Mouse (Mus musculus) testis, adult 2 months (tissue): ENCODE data around the gene Smco2.

Experiments used
- CTCF ChIP-seq: fragments of 200-500 bp; IDR thresholded peaks from 2 replicates; pipeline ENCODE4 v1.5.1; 2012; ENCODE audit warnings: low read depth, mild to moderate bottlenecking, inconsistent platforms, low read length, moderate library complexity; ENCODE audit not compliant: control insufficient read depth, insufficient read depth, insufficient replicate concordance
- POLR2A ChIP-seq: fragments of 200-500 bp; IDR thresholded peaks from 2 replicates; pipeline ENCODE4 v1.6.1; 2012; ENCODE audit warnings: low read depth, mild to moderate bottlenecking, inconsistent platforms, low read length, moderate library complexity; ENCODE audit not compliant: control insufficient read depth

- TF ChIP-seq POLR2A (no peak), CTCF (no peak)
Measured at GRCm38 (mm10) chr6:146871975-146872374, 22.1 kb downstream of the Smco2 start.
